Mouse (Mus musculus): ENCODE measurements around the gene Sgsm3.

Sgsm3 gene

DNA sequence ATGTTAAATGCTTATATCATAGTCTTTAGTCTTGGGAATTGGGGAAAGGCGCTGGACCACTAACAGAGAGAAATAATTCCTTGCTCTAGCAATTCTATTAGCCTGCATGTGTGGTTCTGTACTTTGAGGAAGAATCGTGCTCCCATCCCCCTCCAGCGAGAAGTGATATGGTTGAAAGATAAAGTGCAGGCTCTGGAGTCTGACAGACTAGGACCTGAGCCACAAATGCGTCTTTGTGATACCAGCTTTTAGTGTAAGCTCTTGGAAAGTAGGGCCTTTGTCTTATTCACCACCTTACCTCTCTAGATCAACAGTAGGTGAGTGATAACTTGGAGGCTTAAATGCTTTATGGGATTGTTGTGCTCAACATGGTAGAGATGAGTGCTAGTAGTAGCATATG lies 3.6 kb downstream of the Sgsm3 start:
- DNase-seq (ENCODE audit: low spot score) = no peak

GRCm38 (mm10) chr15:80983264-80983663 lies 5.7 kb downstream of the Sgsm3 start:
- DNase-seq (ENCODE audit: low spot score) = no peak

DNA sequence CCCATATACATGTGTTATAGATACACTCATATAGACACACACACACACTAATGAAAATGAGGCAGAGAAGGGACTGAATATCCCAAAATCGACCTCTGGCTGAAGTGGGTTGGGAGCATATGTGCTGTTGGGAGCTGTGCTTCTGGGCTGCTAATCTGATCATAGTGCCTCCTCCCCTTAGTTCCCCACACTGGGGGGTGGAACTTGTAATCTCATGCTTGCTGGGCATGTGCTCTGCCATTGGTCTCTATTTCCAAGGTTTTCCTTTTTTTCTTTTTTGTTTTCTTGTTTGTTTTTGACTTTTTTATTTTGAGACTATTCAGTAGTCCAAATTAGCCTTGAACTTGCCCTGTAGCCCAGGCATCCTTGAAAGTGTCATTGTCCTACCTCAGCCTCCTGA lies 10.8 kb downstream of the Sgsm3 start:
- no peak for DNase-seq (ENCODE audit: low spot score)

DNA sequence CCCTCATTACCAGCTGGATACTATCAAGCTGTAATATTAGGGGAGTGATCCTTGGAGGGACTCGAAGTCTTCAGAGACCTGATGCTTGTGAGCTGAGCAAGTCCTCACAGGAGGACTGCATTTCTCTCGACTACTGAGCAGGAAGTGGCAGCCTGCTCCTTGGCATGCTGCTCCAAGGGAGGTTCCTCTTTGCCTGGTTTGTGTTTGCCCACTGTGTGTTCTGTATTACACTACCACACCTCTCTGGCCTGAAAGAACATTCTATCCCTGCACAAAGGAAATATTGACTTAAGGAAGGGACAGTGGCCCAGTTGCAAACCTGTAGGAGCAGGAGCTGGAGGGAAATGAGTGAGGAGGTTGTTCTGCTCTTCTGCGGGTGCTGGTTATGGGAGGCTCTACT lies 12.1 kb downstream of the Sgsm3 start:
- DNase-seq (ENCODE audit: low spot score) = no peak

DNA sequence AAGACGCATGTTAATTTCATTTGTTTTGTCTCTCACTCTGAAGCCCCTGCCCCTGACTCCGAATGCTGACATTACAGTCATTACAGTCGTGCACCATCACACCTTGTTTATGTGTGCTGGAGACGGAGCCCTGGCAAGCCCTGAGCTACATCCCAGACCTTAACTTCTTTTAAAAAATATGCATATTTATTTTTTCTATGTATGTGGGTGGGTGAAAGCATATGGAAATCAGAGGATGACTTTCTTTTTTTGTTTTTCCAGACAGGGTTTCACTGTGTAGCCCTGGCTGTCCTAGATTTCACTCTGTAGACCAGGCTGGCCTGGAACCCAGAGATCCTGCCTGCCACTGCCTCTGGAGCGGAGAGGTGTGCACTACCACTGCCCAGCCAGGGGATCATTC lies 17.4 kb downstream of the Sgsm3 start:
- no peak for DNase-seq (ENCODE audit: low spot score)

DNA sequence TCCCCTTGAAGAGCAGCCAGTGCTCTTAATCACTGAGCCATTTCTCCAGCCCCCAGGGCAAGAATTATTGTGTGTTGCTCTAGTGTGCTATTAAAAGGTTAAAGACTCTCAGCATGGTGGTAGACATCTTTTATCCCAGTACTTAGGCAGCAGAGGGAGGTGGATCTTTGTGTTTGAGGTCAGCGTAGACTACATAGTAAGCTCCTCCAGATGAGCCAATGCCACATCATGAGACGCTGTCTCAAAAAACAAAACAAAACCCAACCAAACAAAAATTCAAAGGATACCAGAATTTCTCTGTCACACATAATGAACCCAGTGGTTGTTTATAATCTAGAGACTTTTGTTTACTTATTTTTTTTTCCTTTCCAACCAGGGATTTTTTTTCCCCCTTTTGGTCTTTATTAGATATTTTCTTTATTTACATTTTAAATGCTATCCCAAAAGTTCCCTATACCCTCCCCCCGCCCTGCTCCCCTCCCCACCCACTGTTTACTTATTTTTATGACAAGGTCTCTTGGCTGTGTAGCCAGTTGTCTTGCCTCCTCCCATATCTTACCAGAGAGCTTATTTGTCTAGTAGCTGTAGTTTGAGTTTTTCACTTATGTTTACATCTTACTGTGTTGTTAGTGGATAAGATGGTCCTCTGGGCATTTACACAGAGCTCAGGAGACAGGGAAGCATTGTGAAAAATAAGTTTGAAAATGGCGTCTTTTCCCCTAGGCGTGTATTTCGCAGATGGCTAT lies 18.7 kb downstream of the Sgsm3 start:
- no peak for DNase-seq (ENCODE audit: low spot score)

- no peak for DNase-seq (ENCODE audit: low spot score)
Measured at GRCm38 (mm10) chr15:80997077-80997476, 19.5 kb downstream of the Sgsm3 start.

GRCm38 (mm10) chr15:81000419-81001138 lies 23.0 kb downstream of the Sgsm3 start:
- DNase-seq (ENCODE audit: low spot score) = no peak

- DNase-seq (ENCODE audit: low spot score) = no peak
Measured at GRCm38 (mm10) chr15:81006127-81006735, 28.7 kb downstream of the Sgsm3 start.

- DNase-seq (ENCODE audit: low spot score) = no peak
Measured at GRCm38 (mm10) chr15:81007339-81007738, 29.8 kb downstream of the Sgsm3 start.

- no peak for DNase-seq (ENCODE audit: low spot score)
Measured at GRCm38 (mm10) chr15:81007905-81008304, 30.3 kb downstream of the Sgsm3 start.

DNA sequence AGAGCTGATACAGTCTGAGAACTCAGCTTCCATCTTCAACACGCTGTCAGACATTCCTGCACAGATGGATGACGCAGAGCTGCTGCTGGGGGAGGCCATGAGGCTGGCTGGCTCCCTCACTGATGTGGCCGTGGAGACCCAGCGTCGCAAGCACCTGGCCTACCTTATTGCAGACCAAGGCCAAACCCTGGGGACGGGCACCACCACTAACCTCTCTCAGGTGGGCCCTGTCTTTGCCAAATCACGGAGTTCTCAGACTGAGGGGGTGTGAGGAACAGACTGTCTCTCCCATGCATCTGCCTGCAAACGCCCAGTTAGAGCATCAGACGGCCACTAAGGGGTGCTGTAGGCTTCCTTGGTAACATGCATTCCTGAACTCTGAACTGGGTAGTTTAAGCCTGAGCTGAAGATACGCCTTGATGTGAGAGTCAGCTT lies 31.1 kb downstream of the Sgsm3 start:
- no peak for DNase-seq (ENCODE audit: low spot score)

GRCm38 (mm10) chr15:81010114-81010513 lies 32.5 kb downstream of the Sgsm3 start:
- DNase-seq (ENCODE audit: low spot score) = no peak

- no peak for DNase-seq (ENCODE audit: low spot score)
Measured at GRCm38 (mm10) chr15:81011523-81011922, 34.0 kb downstream of the Sgsm3 start.

- DNase-seq (ENCODE audit: low spot score) = no peak
Measured at GRCm38 (mm10) chr15:81012359-81012758, 34.8 kb downstream of the Sgsm3 start.

- no peak for DNase-seq (ENCODE audit: low spot score)
Measured at GRCm38 (mm10) chr15:81013186-81013585, 35.6 kb downstream of the Sgsm3 start.

GRCm38 (mm10) chr15:81015068-81015744 lies 37.6 kb downstream of the Sgsm3 start:
- DNase-seq (ENCODE audit: low spot score) = no peak

GRCm38 (mm10) chr15:81016488-81016887 lies 38.9 kb downstream of the Sgsm3 start:
- DNase-seq (ENCODE audit: low spot score) = no peak

- DNase-seq (ENCODE audit: low spot score) = no peak
Measured at GRCm38 (mm10) chr15:81017308-81017707, 39.7 kb downstream of the Sgsm3 start.

- no peak for DNase-seq (ENCODE audit: low spot score)
Measured at GRCm38 (mm10) chr15:81021377-81021776, 43.8 kb downstream of the Sgsm3 start.

- no peak for DNase-seq (ENCODE audit: low spot score)
Measured at GRCm38 (mm10) chr15:81022437-81022836, 44.9 kb downstream of the Sgsm3 start.

- no peak for DNase-seq (ENCODE audit: low spot score)
Measured at GRCm38 (mm10) chr15:81023842-81024241, 46.3 kb downstream of the Sgsm3 start.

DNA sequence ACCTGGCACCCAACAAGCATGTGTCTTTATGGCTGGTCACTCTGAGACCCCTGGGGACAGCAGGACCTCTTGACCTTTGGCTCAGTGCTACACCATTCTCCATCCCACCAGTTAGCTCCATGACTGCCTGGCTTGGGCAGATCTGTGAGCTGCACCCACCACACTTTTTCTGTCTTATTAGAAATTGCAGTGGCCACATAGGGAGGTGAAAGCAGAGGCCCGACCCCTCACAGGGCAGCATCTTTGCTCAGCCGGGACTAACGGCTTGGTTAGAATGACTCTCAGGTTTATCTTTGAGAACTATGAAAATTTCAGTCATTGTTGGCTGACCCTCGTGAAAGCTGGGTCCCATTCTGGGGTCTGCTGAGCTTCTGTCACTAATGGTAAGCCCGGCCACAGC lies 49.3 kb downstream of the Sgsm3 start:
- DNase-seq (ENCODE audit: low spot score) = no peak
